Mouse (Mus musculus): Measurements from ENCODE around the gene Glis1. TPM values are rescaled to one million over a fixed set of nuclear protein-coding genes. Genes with fewer than 3 reads are reported as not detected.

Gene Glis1
- not detected for polyA plus RNA-seq (2014; fragmentation: Illumina TruSeq; extraction: RNeasy Lipid Tissue Mini Kit (QIAGEN cat#74804); ENCODE audit: low read depth, low replicate concordance)

GRCm38 (mm10) chr4:107434356-107435237 is at the start of gene Glis1:
Gene Glis1 (plus strand): TSS chr4:107434591.

DNA sequence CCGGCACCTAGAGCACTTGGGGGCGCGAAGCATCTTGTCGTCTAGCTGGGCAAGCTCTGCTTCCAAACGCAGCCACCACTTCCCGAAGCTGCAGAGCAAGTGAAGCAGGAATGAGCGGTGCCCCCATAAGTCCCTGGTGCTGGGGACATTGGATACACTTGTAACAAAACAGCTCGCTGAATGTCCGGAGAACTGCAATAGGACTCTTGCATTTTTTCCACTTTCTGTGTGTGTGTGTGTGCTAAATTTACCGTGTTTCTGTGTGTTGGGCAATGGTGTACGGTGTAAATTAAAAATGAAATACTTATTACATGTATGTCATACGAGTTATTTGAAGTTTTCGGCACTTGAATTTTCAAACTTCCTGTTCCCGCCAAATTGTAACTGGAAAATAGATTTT is 249.7 kb downstream of the Glis1 start, which contains the start of gene Dmrtb1:
Dmrtb1 (minus strand) TSS at position 101 of the 400 bp plus-strand sequence.

Other genes starting within 250 kb of the Glis1 start
- gene Ldlrad1, start 225.4 kb upstream of the Glis1 start, polyA plus RNA-seq (2014; fragmentation: Illumina TruSeq; extraction: RNeasy Lipid Tissue Mini Kit (QIAGEN cat#74804); ENCODE audit: low read depth, low replicate concordance): not detected
- 28.1 TPM for gene Lrrc42, start 181.1 kb upstream of the Glis1 start, polyA plus RNA-seq (2014; fragmentation: Illumina TruSeq; extraction: RNeasy Lipid Tissue Mini Kit (QIAGEN cat#74804); ENCODE audit: low read depth, low replicate concordance)
- gene Hspb11, start 181.0 kb upstream of the Glis1 start, polyA plus RNA-seq (2014; fragmentation: Illumina TruSeq; extraction: RNeasy Lipid Tissue Mini Kit (QIAGEN cat#74804); ENCODE audit: low read depth, low replicate concordance): 72.5 TPM
- 147 TPM for gene Dio1, start 127.4 kb upstream of the Glis1 start, polyA plus RNA-seq (2014; fragmentation: Illumina TruSeq; extraction: RNeasy Lipid Tissue Mini Kit (QIAGEN cat#74804); ENCODE audit: low read depth, low replicate concordance)
- gene Yipf1, start 120.2 kb upstream of the Glis1 start, polyA plus RNA-seq (2014; fragmentation: Illumina TruSeq; extraction: RNeasy Lipid Tissue Mini Kit (QIAGEN cat#74804); ENCODE audit: low read depth, low replicate concordance): 46.0 TPM
- gene Ndc1, start 66.8 kb upstream of the Glis1 start, polyA plus RNA-seq (2014; fragmentation: Illumina TruSeq; extraction: RNeasy Lipid Tissue Mini Kit (QIAGEN cat#74804); ENCODE audit: low read depth, low replicate concordance): 15.8 TPM
- gene Dmrtb1, start 249.6 kb downstream of the Glis1 start, polyA plus RNA-seq (2014; fragmentation: Illumina TruSeq; extraction: RNeasy Lipid Tissue Mini Kit (QIAGEN cat#74804); ENCODE audit: low read depth, low replicate concordance): not detected